Mouse (Mus musculus): ENCODE results near the gene Rbm20. TPM values are rescaled to one million over a fixed set of nuclear protein-coding genes. Genes with fewer than 3 reads are reported as not detected.

The Rbm20 gene
- polyA plus RNA-seq, 1 experiment from 2014 or later, result 2.5 TPM

- H3K27me3 ChIP-seq (ENCODE audit: control insufficient read depth, insufficient read depth, low read length), result no peaks in the 10 kb centered on the region
- H3K4me3 ChIP-seq (ENCODE audit: low read depth, low read length), result no peak overlapping the region
- H3K4me2 ChIP-seq (replicated peaks; ENCODE audit: low read depth), result no peak overlapping the region
- peak; percentile 69 for DNase-seq (ENCODE audit: low spot score)
- no peaks in the 10 kb centered on the region for H3K9me3 ChIP-seq (ENCODE audit: control insufficient read depth, low read length)
- 64% methylated on average over 14 of the region's 14 CpGs for WGBS
- H3K27ac ChIP-seq (replicated peaks), result no peak overlapping the region
- no peak for TF ChIP-seq CTCF (IDR thresholded peaks at IDR 0.05; ENCODE audit: low read depth)
- TF ChIP-seq EP300 (optimal IDR thresholded peaks at IDR 0.05), result no peak
- H3K4me1 ChIP-seq (replicated peaks; ENCODE audit: control insufficient read depth, insufficient read depth), result no peaks in the 10 kb centered on the region
- H3K9ac ChIP-seq (ENCODE audit: low read length), result no peak overlapping the region
- ATAC-seq (ENCODE audit: low FRiP score, low TSS enrichment), result peak; percentile 78
- no peaks in the 10 kb centered on the region for H3K36me3 ChIP-seq (ENCODE audit: control insufficient read depth, insufficient read depth, low read length)
Observed at GRCm38 (mm10) chr19:53788621-53789331, 111.7 kb downstream of the Rbm20 start.

DNA sequence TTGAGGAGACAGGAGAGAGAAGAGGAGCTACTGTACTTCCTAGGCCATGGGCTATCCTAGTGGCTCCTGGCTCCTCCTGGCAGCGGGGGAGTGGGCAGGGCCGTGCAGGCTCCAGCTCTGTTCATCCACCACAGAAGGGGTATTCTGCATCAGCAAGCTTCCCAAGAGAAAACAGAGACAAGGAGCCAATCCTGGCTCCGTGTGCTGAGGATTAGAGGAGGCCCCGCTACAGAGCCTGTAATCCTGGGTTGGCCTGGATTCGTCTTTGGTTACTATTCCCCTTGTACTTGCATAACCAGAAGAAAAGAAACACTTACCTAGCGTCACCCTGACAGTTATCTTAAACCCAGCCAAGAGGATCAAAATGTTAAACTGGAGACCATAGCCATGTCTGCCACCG is 112.5 kb downstream of the Rbm20 start:
- Histone ChIP-seq H3K27ac (replicated peaks) (no peak overlapping the region), H3K9ac (ENCODE audit: low read length) (no peak overlapping the region), H3K9me3 (ENCODE audit: control insufficient read depth, low read length) (no peaks in the 10 kb centered on the region), H3K4me3 (ENCODE audit: low read depth, low read length) (no peak overlapping the region), H3K4me1 (replicated peaks; ENCODE audit: control insufficient read depth, insufficient read depth) (no peaks in the 10 kb centered on the region), H3K36me3 (ENCODE audit: control insufficient read depth, insufficient read depth, low read length) (no peaks in the 10 kb centered on the region), H3K27me3 (ENCODE audit: control insufficient read depth, insufficient read depth, low read length) (no peaks in the 10 kb centered on the region), H3K4me2 (replicated peaks; ENCODE audit: low read depth) (no peak overlapping the region)
- 51% methylated on average over 7 of the region's 7 CpGs for WGBS
- ATAC-seq (ENCODE audit: low FRiP score, low TSS enrichment), result no peak
- TF ChIP-seq CTCF (IDR thresholded peaks at IDR 0.05; ENCODE audit: low read depth) (no peak), EP300 (optimal IDR thresholded peaks at IDR 0.05) (no peak)
- DNase-seq (ENCODE audit: low spot score), result no peak

- WGBS, result 44% methylated on average over 20 of the region's 20 CpGs
- H3K36me3 ChIP-seq (ENCODE audit: control insufficient read depth, insufficient read depth, low read length), result no peaks in the 10 kb centered on the region
- no peak overlapping the region for H3K9ac ChIP-seq (ENCODE audit: low read length)
- ATAC-seq (ENCODE audit: low FRiP score, low TSS enrichment), result no peak
- no peak overlapping the region for H3K4me2 ChIP-seq (replicated peaks; ENCODE audit: low read depth)
- TF ChIP-seq CTCF (IDR thresholded peaks at IDR 0.05; ENCODE audit: low read depth) (no peak), EP300 (optimal IDR thresholded peaks at IDR 0.05) (no peak)
- DNase-seq (ENCODE audit: low spot score), result no peak
- H3K9me3 ChIP-seq (ENCODE audit: control insufficient read depth, low read length), result no peaks in the 10 kb centered on the region
- H3K4me3 ChIP-seq (ENCODE audit: low read depth, low read length), result no peak overlapping the region
- H3K27ac ChIP-seq (replicated peaks), result no peak overlapping the region
- no peaks in the 10 kb centered on the region for H3K27me3 ChIP-seq (ENCODE audit: control insufficient read depth, insufficient read depth, low read length)
- H3K4me1 ChIP-seq (replicated peaks; ENCODE audit: control insufficient read depth, insufficient read depth), result no peaks in the 10 kb centered on the region
Observed at GRCm38 (mm10) chr19:53791751-53792720, 114.9 kb downstream of the Rbm20 start.

DNA sequence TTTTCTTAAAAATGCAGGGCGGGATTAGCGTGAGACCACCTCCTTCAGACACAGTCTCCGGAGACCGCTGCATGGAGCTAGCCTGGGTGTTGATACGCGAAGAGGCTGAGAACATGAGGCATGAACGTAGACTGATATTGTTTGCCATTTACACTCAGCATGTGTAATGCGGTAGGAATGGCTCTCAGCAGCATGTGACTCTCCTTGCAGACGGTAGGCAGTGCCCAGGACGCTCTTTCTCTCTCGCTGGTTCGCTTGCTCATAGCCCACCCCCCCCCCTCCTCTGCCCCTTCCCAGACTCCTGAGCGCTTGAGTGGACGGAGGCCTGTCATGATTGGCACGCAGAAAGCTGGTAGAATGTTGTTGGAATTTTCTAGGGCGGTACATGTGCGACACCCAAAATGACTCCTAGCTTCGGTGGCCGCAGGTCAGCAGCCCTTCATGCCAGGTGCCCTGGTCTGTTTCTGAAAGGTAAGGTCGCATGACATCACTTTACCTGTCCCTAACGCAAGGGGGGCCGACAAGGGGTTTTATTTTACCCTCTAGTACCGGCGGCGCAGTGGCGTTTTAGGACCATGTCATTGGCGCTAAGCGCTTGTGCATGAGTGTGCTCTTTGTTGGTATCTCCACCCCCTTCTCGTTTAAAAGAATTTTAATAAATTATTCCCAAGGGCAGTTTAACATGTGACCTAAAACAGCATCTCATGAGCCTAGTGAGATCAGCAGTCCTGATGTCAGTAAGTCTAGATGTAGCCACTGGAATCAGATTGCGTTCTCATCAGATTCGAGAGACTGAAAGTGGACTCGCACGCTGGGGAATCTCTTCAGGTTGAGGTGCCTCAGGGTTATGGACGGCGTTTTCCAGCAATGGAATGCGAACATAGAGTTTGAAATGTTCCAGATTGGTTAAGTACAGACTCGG is 116.1 kb downstream of the Rbm20 start:
- no peak overlapping the region for H3K4me2 ChIP-seq (replicated peaks; ENCODE audit: low read depth)
- H3K27ac ChIP-seq (replicated peaks), result no peak overlapping the region

DNA sequence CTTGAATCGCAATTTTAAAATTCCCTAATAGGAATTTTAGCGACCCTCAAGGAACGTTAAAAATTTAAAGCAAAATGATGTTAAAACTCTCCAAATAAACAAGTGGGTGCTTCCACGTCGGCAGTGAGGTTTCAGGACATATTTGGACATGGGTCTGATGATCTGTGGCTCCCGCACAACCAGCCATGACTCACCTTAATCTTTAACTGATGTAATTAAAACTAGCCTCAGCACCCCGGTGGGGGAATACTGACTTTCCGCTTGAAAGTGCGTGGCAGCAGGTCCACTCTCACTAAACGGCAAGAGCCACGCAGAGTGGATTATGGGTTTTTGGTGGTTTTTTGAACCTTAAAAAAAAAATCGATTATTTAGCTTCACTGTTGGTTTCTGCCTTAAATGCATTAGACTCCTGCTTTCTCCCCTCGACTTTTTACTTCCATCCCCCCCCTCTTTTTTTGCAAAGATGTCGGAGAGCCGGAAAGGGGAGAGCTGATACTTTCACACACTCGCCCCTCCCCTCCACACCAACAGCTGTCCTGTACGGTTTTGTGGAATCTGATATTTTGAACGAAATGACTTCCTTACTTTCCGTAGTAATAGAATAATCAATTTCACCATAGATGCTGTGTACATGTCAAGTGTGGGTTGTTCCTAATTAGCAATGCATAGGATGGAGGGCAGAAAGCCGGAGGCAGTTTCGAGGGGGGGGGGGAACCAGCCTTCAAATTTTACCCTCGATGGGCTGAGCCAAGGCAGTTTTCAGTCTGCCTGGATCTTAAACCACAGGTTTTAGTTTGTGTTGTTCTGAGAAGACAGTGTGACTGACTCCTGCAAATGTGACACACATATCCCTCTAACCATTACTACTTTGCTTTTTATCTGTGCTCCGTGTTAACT is 117.1 kb downstream of the Rbm20 start:
- no peak overlapping the region for H3K4me2 ChIP-seq (replicated peaks; ENCODE audit: low read depth)
- DNase-seq (ENCODE audit: low spot score) (no peak), ATAC-seq (ENCODE audit: low FRiP score, low TSS enrichment) (no peak)
- 70% methylated on average over 23 of the region's 23 CpGs for WGBS
- no peak overlapping the region for H3K4me3 ChIP-seq (ENCODE audit: low read depth, low read length)
- no peak overlapping the region for H3K27ac ChIP-seq (replicated peaks)
- no peaks in the 10 kb centered on the region for H3K27me3 ChIP-seq (ENCODE audit: control insufficient read depth, insufficient read depth, low read length)
- TF ChIP-seq EP300 (optimal IDR thresholded peaks at IDR 0.05), result no peak
- no peak for TF ChIP-seq CTCF (IDR thresholded peaks at IDR 0.05; ENCODE audit: low read depth)
- no peak overlapping the region for H3K9ac ChIP-seq (ENCODE audit: low read length)
- no peaks in the 10 kb centered on the region for H3K9me3 ChIP-seq (ENCODE audit: control insufficient read depth, low read length)
- no peaks in the 10 kb centered on the region for H3K36me3 ChIP-seq (ENCODE audit: control insufficient read depth, insufficient read depth, low read length)
- no peaks in the 10 kb centered on the region for H3K4me1 ChIP-seq (replicated peaks; ENCODE audit: control insufficient read depth, insufficient read depth)

More for the DNA sequence above, 116.1 kb downstream of the Rbm20 start:
- no peak for ATAC-seq (ENCODE audit: low FRiP score, low TSS enrichment)
- no peaks in the 10 kb centered on the region for H3K36me3 ChIP-seq (ENCODE audit: control insufficient read depth, insufficient read depth, low read length)
- DNase-seq (ENCODE audit: low spot score), result no peak
- H3K9ac ChIP-seq (ENCODE audit: low read length), result no peak overlapping the region
- H3K27me3 ChIP-seq (ENCODE audit: control insufficient read depth, insufficient read depth, low read length), result no peaks in the 10 kb centered on the region
- TF ChIP-seq EP300 (optimal IDR thresholded peaks at IDR 0.05) (no peak), CTCF (IDR thresholded peaks at IDR 0.05; ENCODE audit: low read depth) (no peak)
- no peaks in the 10 kb centered on the region for H3K9me3 ChIP-seq (ENCODE audit: control insufficient read depth, low read length)
- H3K4me1 ChIP-seq (replicated peaks; ENCODE audit: control insufficient read depth, insufficient read depth), result no peaks in the 10 kb centered on the region
- H3K4me3 ChIP-seq (ENCODE audit: low read depth, low read length), result no peak overlapping the region
- 85% methylated on average over 37 of the region's 37 CpGs for WGBS

All from stomach, postnatal 0 days (tissue).